Mouse (Mus musculus) layer of hippocampus, postnatal 36 days (tissue): ENCODE data around the gene Ccl25. TPM values are rescaled to one million over a fixed set of nuclear protein-coding genes. Genes with fewer than 3 reads are reported as not detected.
A peak's percentile ranks its signal among the peaks of the same experiment; 100 is the strongest.

Experiments
- DNase-seq, 2 experiments: peaks; one replicate each; pipeline ENCODE4 v3.0.0; 2022
- total RNA-seq, 2 experiments: library from RNA; stranded (reverse); gene quantifications; 2 replicates each; pipeline ENCODE4 v1.2.3; 2021

Ccl25 gene
- total RNA-seq: 10 to 100 TPM; 22.7 to 28.4 TPM

- DNase-seq: peak; percentile 97 to 98
Measured at GRCm38 (mm10) chr8:4324983-4325750, at the start of gene Ccl25, which contains the start of gene Elavl1. Gene Ccl25, plus strand, starts transcription at chr8:4325210. Gene Elavl1, minus strand, starts transcription at chr8:4325413.

- peak; percentile 95 to 97 for DNase-seq
Measured at GRCm38 (mm10) chr8:4275275-4276110, 49.5 kb upstream of the Ccl25 start, which contains the start of gene Timm44. Gene Timm44, minus strand, starts transcription at chr8:4275913.

GRCm38 (mm10) chr8:4276111-4276465 is 48.9 kb upstream of the Ccl25 start:
- DNase-seq: no peak

- DNase-seq: no peak
Measured at GRCm38 (mm10) chr8:4292738-4293137, 32.3 kb upstream of the Ccl25 start.

- DNase-seq: no peak
Measured at GRCm38 (mm10) chr8:4297822-4298221, 27.2 kb upstream of the Ccl25 start.

GRCm38 (mm10) chr8:4304124-4304547 is 20.9 kb upstream of the Ccl25 start:
- DNase-seq: no peak

- DNase-seq: no peak
Measured at GRCm38 (mm10) chr8:4305838-4306237, 19.2 kb upstream of the Ccl25 start.

- DNase-seq: no peak
Measured at GRCm38 (mm10) chr8:4312104-4312503, 12.9 kb upstream of the Ccl25 start.

- no peak for DNase-seq
Measured at GRCm38 (mm10) chr8:4313254-4314124, 11.5 kb upstream of the Ccl25 start.

- no peak for DNase-seq
Measured at GRCm38 (mm10) chr8:4314852-4315251, 10.2 kb upstream of the Ccl25 start.

GRCm38 (mm10) chr8:4318124-4318523 is 6.9 kb upstream of the Ccl25 start:
- DNase-seq: no peak

GRCm38 (mm10) chr8:4318796-4319572 is 6.0 kb upstream of the Ccl25 start:
- no peak for DNase-seq

GRCm38 (mm10) chr8:4319573-4319872 is 5.5 kb upstream of the Ccl25 start:
- DNase-seq: no peak

GRCm38 (mm10) chr8:4320404-4320803 is 4.6 kb upstream of the Ccl25 start:
- DNase-seq: no peak

- DNase-seq: no peak
Measured at GRCm38 (mm10) chr8:4321031-4321430, 4.0 kb upstream of the Ccl25 start.

GRCm38 (mm10) chr8:4322470-4322869 is 2.5 kb upstream of the Ccl25 start:
- peak; percentile 77 to 79 for DNase-seq

GRCm38 (mm10) chr8:4323917-4324316 is 1.1 kb upstream of the Ccl25 start:
- DNase-seq: no peak

- DNase-seq: no peak
Measured at GRCm38 (mm10) chr8:4324525-4324924, 485 bp upstream of the Ccl25 start.

GRCm38 (mm10) chr8:4325751-4326036 is 684 bp downstream of the Ccl25 start:
- no peak for DNase-seq

GRCm38 (mm10) chr8:4329000-4329399 is 4.0 kb downstream of the Ccl25 start:
- no peak for DNase-seq

- DNase-seq: no peak
Measured at GRCm38 (mm10) chr8:4333966-4334365, 9.0 kb downstream of the Ccl25 start.

- no peak for DNase-seq
Measured at GRCm38 (mm10) chr8:4335678-4336077, 10.7 kb downstream of the Ccl25 start.
